Mouse (Mus musculus): ENCODE results near the gene Gm45716.

GRCm38 (mm10) chr11:90187441-90187840 is at the start of gene Gm45716:
- TF ChIP-seq POLR2A (IDR thresholded peaks at IDR 0.05; ENCODE audit: borderline replicate concordance, extremely low read depth, insufficient read depth, insufficient read length, poor library complexity, severe bottlenecking) (no peak), CTCF (IDR thresholded peaks at IDR 0.05; ENCODE audit: borderline replicate concordance, extremely low read depth, insufficient read depth, insufficient read length) (no peak)
